Mouse (Mus musculus) liver, adult 2 months (tissue): ENCODE measurements around the gene Pram1. TPM values are rescaled to one million over a fixed set of nuclear protein-coding genes. Genes with fewer than 3 reads are reported as not detected.

Source experiments
- DNase-seq: peaks from one replicate; pipeline ENCODE4 v3.0.0-alpha.2; 2011; ENCODE audit warnings: low read depth, low spot score; ENCODE audit errors: extremely low read depth
- H3K27ac ChIP-seq: fragments of 200-500 bp; replicated peaks from 2 replicates; pipeline ENCODE4 v1.5.1; 2012; ENCODE audit warnings: low read depth, mild to moderate bottlenecking, control low read depth, inconsistent platforms, low read length; ENCODE audit not compliant: insufficient read depth
- H3K27me3 ChIP-seq: fragments of 200-500 bp; 2 replicates; pipeline ENCODE4 v1.6.1; 2012; ENCODE audit warnings: mild to moderate bottlenecking, moderate library complexity, low read length, inconsistent platforms; ENCODE audit not compliant: control insufficient read depth, insufficient read depth
- H3K36me3 ChIP-seq: fragments of 200-500 bp; 2 replicates; pipeline ENCODE4 v1.6.1; 2012; ENCODE audit warnings: low read length, inconsistent platforms; ENCODE audit not compliant: control insufficient read depth, insufficient read depth
- H3K4me1 ChIP-seq: fragments of 200-500 bp; 2 replicates; pipeline ENCODE4 v1.6.1; 2011; ENCODE audit warnings: low read length; ENCODE audit not compliant: control insufficient read depth, insufficient read depth
- H3K4me3 ChIP-seq: fragments of 200-500 bp; 2 replicates; pipeline ENCODE4 v1.5.1; 2011; ENCODE audit warnings: low read depth, mild to moderate bottlenecking, control low read depth, low read length, moderate library complexity; ENCODE audit not compliant: insufficient read depth
- H3K79me2 ChIP-seq: fragments of 200-500 bp; 2 replicates; pipeline ENCODE4 v1.6.1; 2012; ENCODE audit warnings: inconsistent platforms, mild to moderate bottlenecking, low read length, moderate library complexity; ENCODE audit not compliant: control insufficient read depth, insufficient read depth
- H3K9ac ChIP-seq: fragments of 200-500 bp; 2 replicates; pipeline ENCODE4 v1.6.1; 2012; ENCODE audit warnings: low read depth, mild to moderate bottlenecking, control low read depth, inconsistent platforms, low read length
- CTCF ChIP-seq: fragments of 200-500 bp; IDR thresholded peaks from 2 replicates; pipeline ENCODE4 v1.5.1; 2011; ENCODE audit warnings: low read depth, low read length, control low read depth
- POLR2A ChIP-seq: fragments of 200-500 bp; IDR thresholded peaks from 2 replicates; pipeline ENCODE4 v1.6.1; 2011; ENCODE audit warnings: low read length, control low read depth; ENCODE audit not compliant: insufficient read depth; ENCODE audit errors: extremely low read depth
- WGBS: fragments of 180-500 bp; shearing (Covaris S2); methylation state at CpG from one replicate; pipeline ENCODE4 v1.1.7; 2018; 5-methylcytosine and 5-hydroxymethylcytosine counted together
- polyA plus RNA-seq: library from polyadenylated mRNA; depleted of rRNA; stranded (reverse); fragments of >200 nt; gene quantifications from 2 replicates; pipeline ENCODE4 v1.2.3, GENCODE M21; 2012; rRNA removed
- total RNA-seq: library from RNA; depleted of rRNA; stranded (reverse); fragments of >200 nt; gene quantifications from 2 replicates; pipeline ENCODE4 v1.2.3, GENCODE M21; 2014; rRNA removed

The Pram1 gene
- 0.13 TPM in 1 of 2 replicates, not detected in the other for total RNA-seq
- 0.23 and 0.45 TPM in 2 replicates for polyA plus RNA-seq

DNA sequence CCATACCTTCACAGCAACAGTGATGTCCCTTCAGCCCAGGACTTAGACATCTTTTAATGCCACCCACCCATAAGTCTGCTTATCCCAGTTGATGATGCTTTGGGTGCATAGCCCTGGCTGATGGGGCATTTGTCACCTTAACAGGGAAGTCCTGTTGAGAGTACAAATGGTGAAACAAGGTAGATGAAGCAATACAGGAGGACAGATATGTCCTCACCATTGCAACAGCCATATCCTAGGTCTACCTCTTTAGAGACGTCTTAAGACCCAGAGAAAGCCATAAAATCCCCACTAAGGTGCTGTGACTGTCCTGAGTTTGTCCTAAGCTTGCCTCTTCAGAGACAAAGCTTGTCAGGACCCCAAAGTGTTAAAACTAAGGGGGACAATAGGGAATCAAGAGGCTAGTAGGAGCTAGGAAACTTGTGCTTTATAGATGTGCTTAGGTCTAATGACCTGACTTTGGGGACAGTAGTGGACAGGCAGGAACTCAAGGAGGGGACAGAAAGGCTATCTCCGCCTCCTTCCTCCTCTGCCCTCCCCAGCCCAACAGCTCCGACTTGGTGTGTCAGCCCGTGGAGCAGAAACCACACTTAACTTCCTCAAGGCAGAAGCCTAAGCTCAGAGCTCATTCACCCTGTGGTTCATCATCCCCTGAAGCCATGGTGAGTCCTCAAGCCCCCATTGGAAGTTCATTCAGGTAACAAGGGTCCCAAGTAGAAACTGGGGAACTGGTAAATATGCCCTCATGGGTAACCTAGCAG lies at the start of gene Pram1:
Gene Pram1 (plus strand): TSS at position 541 of the 761 bp plus-strand sequence.
- no peak within 1 kb of the TSS for H3K9ac ChIP-seq

DNA sequence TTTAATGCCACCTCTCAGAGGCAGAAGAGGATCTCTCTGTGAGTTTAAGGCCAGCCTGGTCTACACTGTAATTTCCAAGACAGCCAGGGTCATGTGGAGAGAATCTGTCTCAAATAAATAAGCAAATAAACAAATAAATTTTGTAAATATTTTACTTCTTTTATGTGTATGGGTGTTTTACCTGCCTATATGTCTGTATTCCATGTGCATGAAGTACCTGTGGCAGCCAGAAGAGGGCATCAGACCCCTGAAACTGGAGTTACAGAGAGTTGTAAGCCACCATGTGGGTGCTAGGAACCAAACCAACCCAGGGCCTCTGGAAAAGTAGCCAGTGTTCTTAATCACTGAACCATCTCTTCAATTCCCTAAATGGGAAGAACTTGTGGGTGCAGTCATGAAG lies 40.6 kb upstream of the Pram1 start:
- Histone ChIP-seq H3K4me1 (no peaks in the 10 kb centered on the region), H3K27me3 (no peaks in the 10 kb centered on the region), H3K27ac (no peak overlapping the region), H3K79me2 (no peaks in the 10 kb centered on the region), H3K9ac (no peak overlapping the region), H3K4me3 (no peak overlapping the region), H3K36me3 (no peaks in the 10 kb centered on the region)
- DNase-seq: no peak
- TF ChIP-seq POLR2A: no peak
- no peak for TF ChIP-seq CTCF

More for the DNA sequence above, at the start of gene Pram1:
- DNase-seq: peak; percentile 19
- Histone ChIP-seq H3K79me2 (no peaks in the 10 kb centered on the region), H3K4me3 (no peak within 1 kb of the TSS), H3K27ac (no peak within 1 kb of the TSS), H3K36me3 (no peaks in the 10 kb centered on the region; the same call in 1 of the 2 replicates), H3K4me1 (no peaks in the 10 kb centered on the region), H3K27me3 (no peaks in the 10 kb centered on the region)
- WGBS: 76% methylated on average over 4 of the region's 4 CpGs
- TF ChIP-seq POLR2A (no peak), CTCF (no peak)

DNA sequence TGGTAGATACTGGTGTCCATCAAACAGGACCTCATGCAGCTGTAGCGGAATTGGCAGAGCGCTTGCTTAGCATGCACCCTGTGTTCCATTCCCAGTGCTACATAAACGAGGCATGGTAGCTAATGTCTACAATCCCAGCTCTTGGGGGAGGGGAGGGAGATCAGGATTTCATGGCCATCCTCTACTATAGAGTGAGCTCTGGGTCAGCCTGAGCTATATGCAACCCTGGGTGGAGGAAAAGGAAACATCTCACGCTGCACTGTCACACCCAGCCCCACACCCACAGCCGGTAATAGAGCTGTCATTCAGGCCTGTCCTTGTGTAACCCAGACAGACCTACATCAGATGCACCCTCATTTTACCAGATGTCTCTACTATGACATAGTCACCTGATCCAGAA lies 39.4 kb upstream of the Pram1 start:
- Histone ChIP-seq H3K36me3 (no peaks in the 10 kb centered on the region), H3K79me2 (no peaks in the 10 kb centered on the region), H3K4me3 (no peak overlapping the region), H3K27ac (no peak overlapping the region), H3K9ac (no peak overlapping the region), H3K27me3 (no peaks in the 10 kb centered on the region), H3K4me1 (no peaks in the 10 kb centered on the region)
- no peak for DNase-seq
- 94% methylated on average over 5 of the region's 5 CpGs for WGBS
- TF ChIP-seq CTCF (no peak), POLR2A (no peak)

DNA sequence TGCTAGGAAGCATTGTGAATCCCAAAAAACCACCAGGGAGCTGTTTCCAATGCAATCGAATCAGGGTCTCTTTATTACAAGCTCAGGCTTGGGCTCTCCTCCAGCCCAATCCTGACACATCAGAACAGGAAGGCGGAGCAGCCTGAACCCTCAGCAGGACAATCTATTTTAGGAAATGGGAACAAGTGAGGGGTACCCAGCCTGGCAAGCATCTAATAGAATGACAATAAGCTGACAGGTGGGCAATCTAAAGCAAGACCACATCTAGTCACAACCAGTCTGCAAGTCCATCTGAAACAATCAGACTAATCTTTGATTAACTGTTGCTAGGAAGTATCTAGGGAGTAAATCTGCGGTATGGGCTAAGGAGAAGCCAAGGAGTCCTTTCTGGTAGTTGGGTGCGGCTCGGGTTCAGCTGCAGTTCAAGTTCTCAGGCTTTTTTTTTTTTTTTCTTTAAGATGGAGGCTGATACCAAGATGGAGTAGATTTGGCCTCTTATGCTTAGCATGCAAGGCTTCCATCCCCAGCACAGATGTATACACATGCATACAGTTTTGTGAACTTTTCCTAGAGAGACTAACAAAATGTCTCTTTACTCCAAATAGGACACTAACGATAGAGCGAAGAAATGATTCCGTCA lies 37.9 kb upstream of the Pram1 start:
- Histone ChIP-seq H3K9ac (no peak overlapping the region), H3K27me3 (no peaks in the 10 kb centered on the region), H3K27ac (no peak overlapping the region), H3K4me3 (no peak overlapping the region), H3K4me1 (no peaks in the 10 kb centered on the region), H3K79me2 (no peaks in the 10 kb centered on the region), H3K36me3 (no peaks in the 10 kb centered on the region)
- 93% methylated on average over 8 of the region's 8 CpGs for WGBS
- no peak for DNase-seq
- TF ChIP-seq POLR2A: no peak
- no peak for TF ChIP-seq CTCF

DNA sequence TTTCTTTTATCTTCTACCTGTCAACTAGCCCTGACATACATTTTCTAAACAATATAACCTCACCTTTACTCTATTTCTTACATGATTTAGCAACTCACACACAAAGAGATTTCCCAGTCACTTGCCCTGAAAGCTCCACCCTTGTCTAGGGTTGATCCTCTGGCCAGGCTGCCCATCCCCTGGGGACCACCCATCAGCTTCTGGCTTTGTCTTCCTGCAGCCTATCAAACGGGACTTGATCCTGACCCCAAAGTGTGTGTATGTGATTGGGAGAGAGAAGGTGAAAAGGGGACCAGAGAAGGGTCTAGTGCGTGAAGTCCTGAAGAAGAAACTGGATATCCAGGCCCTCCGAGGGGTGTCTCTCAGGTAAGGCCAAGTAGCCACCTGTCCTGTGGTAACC lies 37.0 kb upstream of the Pram1 start:
- no peak for TF ChIP-seq POLR2A
- 72% methylated on average over 3 of the region's 3 CpGs for WGBS
- H3K27me3 ChIP-seq: no peaks in the 10 kb centered on the region

DNA sequence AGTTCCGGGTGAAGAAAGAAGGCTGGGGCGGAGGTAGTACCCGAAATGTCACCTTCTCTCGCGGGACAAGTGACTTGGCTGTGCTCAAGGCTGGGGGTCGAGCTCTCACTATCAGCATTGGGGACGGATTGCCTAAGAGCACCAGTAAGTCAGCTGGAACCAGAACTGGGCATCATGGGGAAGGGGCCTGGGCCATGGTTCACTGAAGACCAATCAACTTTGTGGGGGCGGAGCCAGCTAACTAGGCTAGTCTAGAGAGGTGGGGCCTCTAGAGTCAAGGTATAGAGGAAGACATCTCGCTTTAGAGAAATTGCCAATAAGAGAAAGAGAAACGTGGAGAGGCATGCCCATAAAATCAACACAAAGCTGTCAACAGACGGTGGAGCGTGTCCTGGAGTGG lies 35.9 kb upstream of the Pram1 start:
- no peak overlapping the region for H3K4me3 ChIP-seq
- no peaks in the 10 kb centered on the region for H3K27me3 ChIP-seq
- TF ChIP-seq POLR2A (no peak), CTCF (no peak)
- H3K79me2 ChIP-seq: no peaks in the 10 kb centered on the region
- 89% methylated on average over 12 of the region's 12 CpGs for WGBS
- DNase-seq: no peak
- H3K36me3 ChIP-seq: no peaks in the 10 kb centered on the region
- H3K27ac ChIP-seq: no peak overlapping the region
- no peaks in the 10 kb centered on the region for H3K4me1 ChIP-seq
- H3K9ac ChIP-seq: no peak overlapping the region

More for the DNA sequence above, 37.0 kb upstream of the Pram1 start:
- H3K4me3 ChIP-seq: no peak overlapping the region
- no peak overlapping the region for H3K27ac ChIP-seq
- H3K36me3 ChIP-seq: no peaks in the 10 kb centered on the region
- no peak for DNase-seq
- H3K4me1 ChIP-seq: no peaks in the 10 kb centered on the region
- H3K79me2 ChIP-seq: no peaks in the 10 kb centered on the region
- H3K9ac ChIP-seq: no peak overlapping the region
